Mouse (Mus musculus): ENCODE data around the gene Csde1. TPM values are rescaled to one million over a fixed set of nuclear protein-coding genes. Genes with fewer than 3 reads are reported as not detected.
A peak's percentile ranks its signal among the peaks of the same experiment; 100 is the strongest.

Csde1 gene
- total RNA-seq (2015) (231 and 262 TPM in 2 replicates), total RNA-seq (2017) (467 and 491 TPM in 2 replicates)

DNA sequence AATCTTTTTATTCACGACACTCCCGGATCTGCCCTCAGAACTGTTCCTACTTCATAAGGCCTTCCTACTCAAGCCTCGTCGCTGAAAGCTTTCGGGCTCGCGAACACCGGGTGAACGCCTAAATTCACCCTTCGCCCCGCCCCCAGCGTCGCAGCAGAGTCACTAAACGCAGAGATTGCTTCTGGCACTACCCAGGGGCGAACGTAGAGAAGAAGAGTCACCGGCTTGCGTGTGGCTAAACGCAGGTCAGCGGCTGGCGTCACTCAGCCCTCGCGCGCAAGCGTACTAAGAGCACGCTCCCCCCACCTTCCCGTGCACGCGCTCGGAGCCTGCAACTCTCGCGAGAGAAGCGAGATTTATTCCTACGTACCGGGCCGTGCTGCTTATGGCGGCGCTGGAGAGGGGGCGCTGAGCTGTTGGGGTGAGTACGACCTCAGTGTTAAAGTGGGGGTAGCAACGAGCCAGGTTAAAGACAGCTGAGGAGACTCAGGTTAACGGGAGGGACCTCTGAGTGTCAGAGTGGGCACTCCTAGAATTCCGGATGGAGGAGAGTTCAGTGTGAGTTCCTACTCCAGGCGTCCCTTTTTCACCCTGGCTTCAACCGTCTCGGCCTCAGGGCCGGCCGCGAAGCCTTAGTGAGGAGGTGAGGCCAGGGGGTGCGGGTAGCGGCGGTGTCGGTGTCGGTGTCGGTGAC, at the start of gene Csde1:
Gene Csde1, plus strand, starts transcription at position 178 of the 694 bp plus-strand sequence.
- peak; percentile 79 for ATAC-seq (ENCODE audit: poor library complexity, severe bottlenecking)

DNA sequence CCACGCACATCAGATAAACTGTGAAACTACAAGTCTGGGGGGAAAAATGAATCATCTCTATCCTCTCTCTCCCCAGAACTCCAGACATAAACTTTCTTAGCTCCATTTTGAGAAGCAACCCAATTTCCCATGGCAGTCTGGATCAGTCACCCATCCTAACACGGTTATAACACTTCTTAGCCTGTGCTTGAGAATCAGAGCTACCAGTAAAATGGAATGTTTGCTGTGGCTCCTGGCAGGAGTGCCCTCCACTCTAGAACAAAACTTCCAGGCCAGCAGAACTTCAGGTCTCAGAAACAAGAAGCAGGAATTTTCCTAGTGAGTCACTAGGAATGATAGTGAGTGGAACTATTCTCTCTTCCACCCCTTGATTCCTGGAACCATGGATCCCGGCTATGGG, 49.7 kb upstream of the Csde1 start:
- no peak for ATAC-seq (ENCODE audit: poor library complexity, severe bottlenecking)

DNA sequence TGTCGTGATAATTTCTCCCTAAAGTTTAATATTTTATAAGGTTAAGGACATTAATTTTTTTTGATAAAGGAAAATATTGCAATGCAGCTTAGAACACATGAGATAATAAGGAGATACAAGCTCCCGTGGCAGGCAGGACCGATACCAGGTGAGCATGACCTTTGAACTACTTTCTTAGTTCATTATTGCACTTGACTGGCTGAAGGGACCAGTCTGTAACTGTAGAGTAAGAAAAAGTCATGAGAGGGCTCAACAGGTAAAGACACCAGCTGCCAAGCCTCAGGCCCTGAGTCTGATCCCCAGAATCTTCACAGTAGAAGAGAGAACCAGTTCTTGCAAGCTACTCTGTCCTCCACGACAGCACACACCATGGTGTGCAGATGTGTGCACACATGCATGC, 43.3 kb upstream of the Csde1 start:
- no peak for ATAC-seq (ENCODE audit: poor library complexity, severe bottlenecking)

DNA sequence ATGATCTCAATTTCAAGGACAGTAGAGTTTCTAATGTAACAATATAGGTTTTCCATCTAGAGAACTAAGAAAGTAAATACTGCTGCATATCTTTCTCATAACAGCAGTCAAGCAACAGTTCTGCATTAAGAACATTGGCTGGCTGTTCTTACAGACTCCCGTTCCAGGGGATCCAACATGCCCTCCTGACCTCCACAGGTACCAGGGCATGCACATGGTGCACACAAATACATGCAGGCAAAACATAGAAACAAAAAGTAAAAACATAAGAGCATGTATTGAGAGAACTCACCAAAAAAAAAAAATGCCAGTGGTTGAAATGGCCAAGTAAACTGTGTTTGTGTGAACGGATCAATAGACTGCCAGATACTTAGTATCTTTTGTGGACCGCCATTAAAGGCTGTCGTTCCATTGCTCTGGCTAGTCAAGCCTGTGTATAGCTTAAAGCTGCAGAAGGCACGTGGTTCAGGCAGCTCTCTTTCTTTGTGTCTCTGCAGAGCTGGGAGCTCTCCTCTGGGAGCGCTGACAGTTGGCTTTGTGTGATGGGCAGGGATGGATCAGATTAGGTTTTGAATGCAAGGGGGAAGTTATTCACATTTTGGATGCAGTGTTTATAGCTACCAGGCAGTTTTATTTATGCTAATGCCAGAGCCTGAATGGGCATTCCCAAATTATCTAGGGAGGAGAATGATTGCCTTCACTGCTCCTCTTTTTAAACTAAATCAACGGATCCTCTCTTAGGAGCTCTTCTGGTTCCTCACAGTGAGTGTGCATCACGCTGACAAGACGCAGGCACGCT, 40.5 kb upstream of the Csde1 start:
- ATAC-seq (ENCODE audit: poor library complexity, severe bottlenecking), result no peak

DNA sequence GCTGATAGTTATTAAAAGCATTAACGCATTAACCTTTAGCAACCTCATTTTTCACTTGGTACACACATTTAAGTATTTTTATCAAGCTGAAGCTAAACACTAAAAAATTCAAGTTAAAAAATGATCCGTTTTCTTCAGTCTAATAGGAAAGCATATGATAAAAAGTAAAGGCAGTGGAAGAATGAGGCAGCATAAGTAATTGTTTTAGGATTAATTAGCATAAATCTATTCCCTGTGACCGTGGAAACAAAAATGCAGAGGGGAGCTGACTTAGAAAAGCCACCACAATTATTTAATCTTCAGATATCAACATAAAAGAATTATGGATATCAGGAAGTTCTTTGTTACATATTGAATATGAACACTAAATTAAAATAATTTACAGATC, 39.9 kb upstream of the Csde1 start:
- ATAC-seq (ENCODE audit: poor library complexity, severe bottlenecking), result no peak

DNA sequence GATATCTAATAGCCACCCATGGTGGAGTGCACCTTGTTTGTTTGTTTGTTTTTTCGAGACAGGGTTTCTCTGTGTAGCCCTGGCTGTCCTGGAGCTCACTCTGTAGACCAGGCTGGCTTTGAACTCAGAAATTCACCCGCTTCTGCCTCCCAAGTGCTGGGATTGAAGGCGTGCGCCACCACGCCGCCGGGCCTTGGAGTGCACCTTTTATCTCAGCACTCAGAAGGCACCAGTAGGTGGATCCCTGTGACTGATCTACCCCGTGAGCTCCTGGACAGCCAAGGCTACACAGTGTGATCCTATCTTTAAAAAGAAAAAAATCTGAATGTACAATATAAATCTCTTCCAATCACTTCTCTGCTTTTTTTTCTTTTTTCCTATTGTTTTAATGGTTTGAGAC, 29.2 kb upstream of the Csde1 start:
- ATAC-seq (ENCODE audit: poor library complexity, severe bottlenecking), result no peak

DNA sequence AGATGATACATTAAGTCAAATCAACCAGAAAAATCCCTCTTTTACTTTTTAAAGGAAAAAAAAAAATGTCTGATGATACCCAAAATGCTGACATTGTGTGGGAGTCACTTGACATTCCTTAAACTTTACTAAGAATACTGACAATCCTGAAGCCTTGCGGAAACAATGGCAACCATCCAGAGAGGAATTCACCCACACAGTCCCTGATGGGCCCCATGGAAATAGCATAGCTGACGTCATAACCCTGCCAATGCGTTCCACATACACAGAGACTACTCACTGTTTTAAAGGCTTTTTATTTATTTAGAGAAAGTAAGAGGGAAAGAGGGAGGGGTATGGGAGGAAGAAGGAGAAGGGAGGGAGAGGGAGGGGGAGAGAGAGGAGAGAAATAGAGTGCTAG, 27.3 kb upstream of the Csde1 start:
- no peak for ATAC-seq (ENCODE audit: poor library complexity, severe bottlenecking)

DNA sequence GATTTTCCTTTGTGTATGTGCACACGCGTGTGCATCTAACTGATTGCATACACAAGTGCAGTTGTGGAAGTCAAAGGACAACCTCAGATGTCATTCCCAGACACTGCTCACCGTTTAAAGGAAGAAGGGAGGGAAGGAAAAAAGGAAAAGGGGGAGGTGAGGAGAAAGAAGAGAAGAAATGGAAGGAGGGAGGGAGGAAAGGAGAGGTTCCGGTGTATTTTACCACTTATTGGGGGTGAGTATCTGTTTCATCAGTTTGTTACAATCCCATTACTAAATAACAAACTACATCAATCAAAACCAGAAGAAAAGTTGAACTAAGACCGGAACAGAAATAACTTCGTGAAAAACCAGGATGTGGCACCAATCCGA, 25.0 kb upstream of the Csde1 start:
- ATAC-seq (ENCODE audit: poor library complexity, severe bottlenecking), result no peak

DNA sequence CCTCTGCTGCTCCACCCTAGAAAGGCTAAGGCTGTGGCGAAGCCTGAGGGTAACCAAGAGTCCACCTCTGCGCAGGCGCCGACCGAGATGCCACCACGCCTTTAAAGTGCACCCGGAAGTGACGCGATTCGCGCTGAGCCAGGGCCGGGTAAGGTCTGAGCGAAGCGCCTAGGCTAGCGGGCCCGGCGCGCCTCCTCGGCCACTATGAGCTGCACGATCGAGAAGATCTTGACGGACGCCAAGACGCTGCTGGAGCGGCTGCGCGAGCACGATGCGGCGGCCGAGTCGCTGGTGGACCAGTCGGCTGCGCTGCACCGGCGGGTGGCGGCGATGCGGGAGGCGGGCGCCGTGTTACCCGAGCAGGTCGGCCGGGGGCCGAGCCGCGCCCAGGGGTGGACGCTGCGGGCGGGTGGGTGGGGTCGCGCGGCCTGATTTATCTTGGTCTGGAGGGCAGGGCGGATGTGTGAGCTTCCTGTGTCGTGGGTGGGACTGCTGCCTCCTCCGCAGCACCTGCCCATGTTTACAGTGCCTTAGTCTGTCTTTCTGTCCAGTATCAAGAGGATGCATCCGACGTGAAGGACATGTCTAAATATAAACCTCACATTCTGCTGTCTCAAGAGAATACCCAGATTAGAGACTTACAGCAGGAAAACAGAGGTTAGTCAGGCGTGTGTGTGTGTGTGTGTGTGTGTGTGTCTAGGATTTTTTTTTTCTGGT, 24.5 kb upstream of the Csde1 start, which contains the start of gene Sike1:
Gene Sike1, plus strand, starts transcription at position 104 of the 717 bp plus-strand sequence.
- peak; percentile 88 for ATAC-seq (ENCODE audit: poor library complexity, severe bottlenecking)

DNA sequence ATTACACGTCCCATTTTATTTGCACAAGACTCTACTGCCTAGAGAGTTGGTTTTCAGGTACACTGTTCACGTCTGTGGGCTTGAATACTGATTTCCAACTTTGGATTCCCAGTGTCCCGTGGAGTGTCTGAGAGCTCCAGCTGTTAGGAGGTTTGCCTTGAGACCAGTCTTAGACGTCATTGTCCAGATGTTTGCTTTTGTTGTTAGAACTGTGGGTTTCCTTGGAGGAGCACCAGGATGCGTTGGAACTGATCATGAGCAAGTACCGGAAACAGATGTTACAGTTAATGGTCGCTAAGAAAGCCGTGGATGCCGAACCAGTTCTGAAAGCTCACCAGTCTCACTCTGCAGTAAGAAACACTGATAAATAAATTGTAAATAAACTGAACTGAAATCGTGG, 23.2 kb upstream of the Csde1 start:
- ATAC-seq (ENCODE audit: poor library complexity, severe bottlenecking), result no peak

DNA sequence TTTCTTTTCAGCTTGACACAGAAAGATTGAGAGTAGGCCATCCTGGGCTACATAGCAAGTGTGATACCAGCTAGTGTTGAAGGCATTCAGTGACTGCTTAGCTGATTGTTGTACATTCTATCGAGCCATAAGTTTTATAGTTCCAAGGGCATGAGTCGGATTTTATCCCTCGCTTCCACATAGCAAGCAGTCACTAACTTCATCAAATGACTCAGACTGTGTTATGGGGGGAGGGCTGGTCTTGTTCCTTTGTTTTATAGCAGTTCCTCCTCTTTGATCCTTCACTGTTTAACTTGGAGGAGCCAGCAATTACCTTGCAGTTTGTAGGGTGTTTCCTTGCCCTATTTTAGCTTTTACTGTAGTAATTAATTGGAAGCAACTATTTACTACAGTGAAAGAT, 22.6 kb upstream of the Csde1 start:
- ATAC-seq (ENCODE audit: poor library complexity, severe bottlenecking), result no peak

DNA sequence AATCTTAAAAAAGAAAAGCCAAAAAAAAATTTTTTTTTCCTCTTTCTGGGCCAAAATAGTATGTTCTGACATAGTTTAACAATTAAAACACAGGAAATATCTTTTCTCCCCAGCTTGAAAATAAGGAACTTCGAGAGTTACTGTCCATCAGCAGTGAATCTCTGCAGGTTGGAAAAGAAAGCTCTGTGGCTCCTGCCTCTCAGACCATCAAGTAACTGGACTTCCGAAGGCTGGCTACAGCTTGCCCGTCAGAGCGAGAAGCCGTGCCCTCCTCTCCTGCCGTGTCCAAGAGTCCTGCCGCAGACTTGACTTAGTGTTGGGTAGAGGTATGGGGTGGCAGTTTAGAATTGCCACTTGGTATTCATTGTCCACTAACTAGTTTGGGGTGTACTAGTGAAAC, 18.6 kb upstream of the Csde1 start:
- no peak for ATAC-seq (ENCODE audit: poor library complexity, severe bottlenecking)

DNA sequence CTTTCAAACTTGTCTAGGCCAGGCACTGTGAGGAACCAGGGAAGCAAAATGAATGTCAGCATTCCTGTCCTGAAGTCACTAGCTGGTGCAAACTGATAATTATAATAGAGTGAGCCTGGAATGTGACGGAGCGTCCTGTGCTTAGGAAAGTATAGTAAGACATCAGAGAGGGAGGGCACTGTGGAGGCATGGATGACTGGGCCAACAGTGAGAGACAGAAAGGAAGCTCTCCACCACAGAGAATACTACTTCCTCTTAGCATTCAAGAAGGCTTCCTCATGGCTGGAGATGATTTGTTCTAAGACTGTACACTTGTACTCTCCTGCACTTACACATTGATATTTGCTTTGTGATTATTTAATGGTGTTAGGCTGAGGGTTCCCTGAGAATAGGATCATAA, 2.9 kb upstream of the Csde1 start:
- ATAC-seq (ENCODE audit: poor library complexity, severe bottlenecking), result peak; percentile 41

DNA sequence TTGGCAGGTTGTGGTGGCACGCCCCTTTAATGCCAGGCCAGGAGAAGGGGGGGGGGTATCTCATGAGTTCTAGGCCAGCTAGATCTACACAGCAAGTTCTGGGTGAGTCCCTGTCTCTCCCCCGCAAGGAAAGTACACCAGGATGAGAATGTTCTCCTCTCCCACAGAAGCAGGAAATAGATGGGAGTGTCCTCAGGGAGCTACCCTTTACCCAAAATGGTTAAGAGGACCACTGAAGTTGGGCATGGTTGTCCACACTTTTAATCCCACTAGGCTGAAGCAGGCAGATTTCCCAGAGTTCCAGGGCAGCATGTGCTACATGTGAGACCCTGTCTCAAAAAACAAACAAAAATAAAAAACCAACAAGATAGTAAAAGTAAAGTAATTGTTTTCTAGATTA, 764 bp upstream of the Csde1 start:
- ATAC-seq (ENCODE audit: poor library complexity, severe bottlenecking), result no peak

DNA sequence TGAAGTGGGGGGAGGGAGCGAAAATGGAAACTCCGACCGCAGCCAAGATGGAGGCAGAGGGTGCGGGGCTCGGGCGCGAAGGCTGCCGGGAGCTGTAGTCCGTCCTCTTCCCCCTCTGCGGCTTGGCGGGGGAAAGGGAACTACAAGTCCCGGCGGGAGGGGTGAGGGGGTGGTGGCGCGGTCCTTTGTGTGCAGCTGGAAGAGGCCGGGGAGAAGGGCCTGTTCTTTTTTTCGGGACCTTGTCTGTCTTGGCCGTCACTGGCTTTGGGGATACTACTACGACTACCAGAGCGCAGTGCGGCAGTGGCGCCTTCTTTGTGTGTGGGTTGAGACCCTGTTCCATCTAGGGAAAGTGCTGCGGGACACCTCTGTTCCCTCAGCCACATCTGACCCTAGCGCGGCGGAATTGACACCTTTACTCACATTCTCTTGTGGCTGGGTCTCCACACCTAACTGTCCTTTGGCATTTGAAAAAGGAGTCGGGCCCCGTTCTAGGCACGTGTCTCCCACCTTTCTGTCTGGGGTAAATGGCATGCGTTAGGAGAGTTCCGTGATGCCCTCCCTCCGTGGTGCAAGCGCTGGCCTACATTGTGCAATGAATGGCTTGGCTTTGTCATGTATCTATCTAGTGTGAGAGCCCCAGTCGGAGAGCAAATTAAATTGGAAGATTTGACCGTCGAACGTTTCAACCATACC, 865 bp downstream of the Csde1 start:
- ATAC-seq (ENCODE audit: poor library complexity, severe bottlenecking), result peak; percentile 75

DNA sequence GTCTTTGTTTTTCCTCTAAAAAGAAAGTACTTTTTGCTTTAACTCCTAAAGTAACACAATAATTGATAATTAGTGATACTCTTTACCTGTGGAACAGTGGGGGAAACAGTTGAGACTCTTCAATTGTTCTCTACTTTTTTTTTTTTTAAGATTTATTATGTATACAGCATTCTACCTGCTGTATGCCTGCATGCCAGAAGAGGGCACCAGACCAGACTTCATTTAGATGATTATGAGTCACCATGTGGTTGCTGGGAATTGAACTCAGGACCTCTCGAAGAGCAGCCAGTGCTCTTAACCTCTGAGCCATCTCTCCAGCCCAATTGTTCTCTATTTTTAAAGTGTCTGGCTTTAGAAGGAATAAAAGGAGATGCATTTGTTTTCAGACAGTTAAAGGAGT, 5.9 kb downstream of the Csde1 start:
- ATAC-seq (ENCODE audit: poor library complexity, severe bottlenecking), result 0 out of 2 replicates have a peak, but pooled peaks have one; percentile 46

DNA sequence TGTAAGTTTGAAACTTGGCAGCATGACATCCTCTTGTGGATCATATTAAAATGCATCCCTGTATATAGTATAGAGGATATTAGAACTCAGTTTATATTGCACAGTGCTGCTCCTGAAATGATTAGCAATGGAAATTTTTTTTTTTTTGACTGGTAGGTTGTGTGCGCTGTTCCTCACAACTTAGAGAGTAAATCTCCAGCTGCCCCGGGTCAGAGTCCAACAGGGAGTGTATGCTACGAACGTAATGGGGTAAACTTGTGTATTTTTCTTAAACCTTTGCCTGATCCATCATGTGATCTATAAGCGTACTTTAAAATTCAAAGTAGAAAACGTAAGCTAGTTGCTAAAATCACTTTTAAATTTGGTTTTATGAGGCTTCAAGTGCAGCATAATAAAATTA, 20.1 kb downstream of the Csde1 start:
- ATAC-seq (ENCODE audit: poor library complexity, severe bottlenecking), result no peak

DNA sequence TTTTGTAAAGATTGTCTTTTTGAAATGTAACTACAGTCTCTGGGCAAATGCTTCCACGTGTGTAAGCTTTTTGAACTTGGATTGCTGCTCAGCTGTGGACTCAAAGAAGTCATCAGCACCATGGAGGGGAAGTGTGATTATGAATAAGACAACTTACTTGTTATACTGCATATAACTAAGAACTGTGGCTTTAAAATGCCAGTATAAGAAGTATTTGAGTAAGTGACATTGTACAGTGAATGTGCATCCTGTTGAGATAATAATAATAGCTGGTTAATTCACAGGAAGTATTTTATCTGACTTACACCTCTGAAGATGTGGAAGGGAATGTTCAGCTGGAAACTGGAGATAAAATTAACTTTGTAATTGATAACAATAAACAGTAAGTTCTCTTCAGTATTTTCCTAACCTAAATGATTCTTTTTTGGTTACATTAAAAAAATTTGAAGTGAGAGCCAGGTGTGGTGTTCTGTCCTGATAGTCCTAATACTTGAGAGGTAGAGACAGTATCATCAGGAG, 20.7 kb downstream of the Csde1 start:
- ATAC-seq (ENCODE audit: poor library complexity, severe bottlenecking), result no peak

DNA sequence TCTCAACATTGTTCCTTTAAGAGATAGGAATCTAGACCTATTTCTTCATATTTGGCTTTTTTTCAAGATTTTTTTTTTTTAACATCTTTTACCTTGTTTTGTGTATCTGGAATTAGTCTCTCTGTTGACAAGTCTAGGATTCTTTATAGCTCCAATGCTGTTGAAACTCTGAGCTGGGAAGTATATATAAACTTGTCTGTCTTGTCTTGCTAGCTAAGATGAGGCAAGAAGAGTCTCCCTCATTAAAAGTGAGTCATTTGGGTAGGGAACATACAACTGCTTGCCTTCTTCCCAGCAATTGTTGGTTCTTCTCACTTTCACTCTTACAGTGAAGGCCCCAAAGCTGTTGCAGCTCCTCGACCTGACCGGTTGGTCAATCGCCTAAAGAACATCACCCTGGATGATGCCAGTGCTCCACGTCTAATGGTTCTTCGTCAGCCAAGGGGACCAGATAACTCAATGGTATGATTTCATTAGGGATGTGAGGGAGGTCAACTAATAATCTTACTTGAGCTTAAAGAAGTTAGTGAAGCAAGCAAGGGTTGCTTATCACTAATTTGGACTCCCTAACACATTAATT, 35.9 kb downstream of the Csde1 start:
- no peak for ATAC-seq (ENCODE audit: poor library complexity, severe bottlenecking)

DNA sequence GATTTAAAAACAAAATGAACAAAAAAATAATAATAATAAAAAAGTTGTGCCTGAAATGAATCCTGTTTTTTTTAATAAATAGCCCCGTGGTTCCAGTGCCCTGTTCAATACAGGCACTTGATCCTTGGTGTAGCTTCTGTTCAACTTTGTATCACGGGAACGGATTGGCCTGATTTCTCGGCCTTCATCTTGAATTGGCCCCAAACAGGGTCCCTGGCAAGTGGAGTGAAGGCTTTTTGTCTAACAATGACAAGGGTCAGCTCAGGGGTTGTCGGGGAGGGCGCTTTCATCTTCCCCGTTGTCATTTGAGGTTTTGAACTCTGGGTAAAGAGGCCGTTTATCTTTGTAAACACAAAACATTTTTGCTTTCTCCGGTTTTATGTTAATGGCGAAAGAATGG, 37.5 kb downstream of the Csde1 start:
- peak; percentile 14 for ATAC-seq (ENCODE audit: poor library complexity, severe bottlenecking)

All from megakaryocyte, adult 5-6 weeks (primary cell).